Mouse (Mus musculus) forebrain, embryonic 15.5 days (tissue): ENCODE data around the gene Hist1h2bb. TPM values are rescaled to one million over a fixed set of nuclear protein-coding genes. Genes with fewer than 3 reads are reported as not detected.
"Not testable (repeated sequence)": the region's sequence is repeated elsewhere in the genome, so short reads cannot be mapped to it uniquely, and the experiment has no call there.

ENCODE experiments used
- ATAC-seq: fragments of 200-750 bp; cut with Nextera tagmentation; replicated peaks from 2 replicates; pipeline ENCODE4 v1.8.0; 2017; ENCODE audit warnings: mild to moderate bottlenecking, moderate TSS enrichment, moderate library complexity
- H3K27ac ChIP-seq: fragments of 300-500 bp; sonication (generic); replicated peaks from 2 replicates; pipeline ENCODE4 v1.5.1; 2015; ENCODE audit warnings: mild to moderate bottlenecking, inconsistent platforms
- H3K27me3 ChIP-seq: fragments of 300-500 bp; sonication (generic); 2 replicates; pipeline ENCODE4 v1.6.1; 2015; ENCODE audit warnings: inconsistent platforms
- H3K36me3 ChIP-seq: fragments of 300-500 bp; sonication (generic); 2 replicates; pipeline ENCODE4 v1.6.1; 2015; ENCODE audit warnings: mild to moderate bottlenecking, inconsistent platforms
- H3K4me1 ChIP-seq: fragments of 300-500 bp; sonication (generic); 2 replicates; pipeline ENCODE4 v1.6.1; 2015; ENCODE audit warnings: inconsistent platforms
- H3K4me2 ChIP-seq: fragments of 300-500 bp; sonication (generic); replicated peaks from 2 replicates; pipeline ENCODE4 v1.6.1; 2015; ENCODE audit warnings: mild to moderate bottlenecking, inconsistent platforms
- H3K4me3 ChIP-seq: fragments of 300-500 bp; sonication (generic); 2 replicates; pipeline ENCODE4 v1.5.1; 2015; ENCODE audit warnings: mild to moderate bottlenecking, inconsistent platforms
- H3K9ac ChIP-seq: fragments of 300-500 bp; sonication (generic); replicated peaks from 2 replicates; pipeline ENCODE4 v1.6.1; 2015; ENCODE audit warnings: mild to moderate bottlenecking, inconsistent platforms
- H3K9me3 ChIP-seq: fragments of 300-500 bp; sonication (generic); 2 replicates; pipeline ENCODE4 v1.6.1; 2016; ENCODE audit warnings: inconsistent platforms
- WGBS: fragments of 180-500 bp; shearing (Covaris S2); methylation state at CpG from one replicate; pipeline ENCODE4 v1.1.7; 2015; ENCODE audit warnings: mixed read lengths; 5-methylcytosine and 5-hydroxymethylcytosine counted together
- polyA plus RNA-seq: library from polyadenylated mRNA; unstranded; fragments of >200 nt; fragmentation: Nextera tagmentation; extraction: Ambion mirVana; gene quantifications from 2 replicates; pipeline ENCODE4 v1.2.1, GENCODE M21; 2015

The Hist1h2bb gene
- 1.8 and 2.0 TPM in 2 replicates for polyA plus RNA-seq

- peak within 1 kb of the TSS; percentile 80 for H3K4me2 ChIP-seq
- H3K9ac ChIP-seq: peak within 1 kb of the TSS; percentile 60
- WGBS: under 1% methylated on average over 42 of the region's 58 CpGs
- peak; percentile 95 for ATAC-seq
- peak within 1 kb of the TSS; percentile 51 for H3K4me3 ChIP-seq
- H3K4me1 ChIP-seq: peaks cover 30% of the 10 kb centered on the region
- not testable (repeated sequence) for H3K36me3 ChIP-seq, H3K9me3 ChIP-seq, H3K27me3 ChIP-seq
- H3K27ac ChIP-seq: peak within 1 kb of the TSS; percentile 99
These were observed at the start of gene Hist1h2bb for GRCm38 (mm10) chr13:23746201-23747080. TSS of gene Hist1h2bb (plus strand) at chr13:23746734.

GRCm38 (mm10) chr13:23697491-23698299 lies 48.8 kb upstream of the Hist1h2bb start:
- Histone ChIP-seq H3K4me2 (peak overlapping the region; percentile 84), H3K9ac (peak overlapping the region; percentile 62), H3K27me3 (no peaks in the 10 kb centered on the region), H3K4me3 (peak overlapping the region; percentile 52), H3K9me3 (no peaks in the 10 kb centered on the region), H3K36me3 (no peaks in the 10 kb centered on the region), H3K27ac (peak overlapping the region; percentile 93), H3K4me1 (peaks cover 17% of the 10 kb centered on the region)
- peak; percentile 54 for ATAC-seq
- WGBS: under 1% methylated on average over 31 of the region's 32 CpGs

GRCm38 (mm10) chr13:23698300-23698693 lies 48.2 kb upstream of the Hist1h2bb start, which contains the start of gene Hist1h4c:
TSS of gene Hist1h4c (minus strand) at chr13:23698454.
- no peaks in the 10 kb centered on the region for H3K27me3 ChIP-seq
- WGBS: under 1% methylated on average over 22 of the region's 22 CpGs
- H3K27ac ChIP-seq: peak within 1 kb of the TSS; percentile 93
- peak within 1 kb of the TSS; percentile 84 for H3K4me2 ChIP-seq
- no peaks in the 10 kb centered on the region for H3K36me3 ChIP-seq
- peak within 1 kb of the TSS; percentile 52 for H3K4me3 ChIP-seq
- peaks cover 17% of the 10 kb centered on the region for H3K4me1 ChIP-seq
- peak; percentile 97 for ATAC-seq
- peak within 1 kb of the TSS; percentile 62 for H3K9ac ChIP-seq
- H3K9me3 ChIP-seq: no peaks in the 10 kb centered on the region

- H3K9me3 ChIP-seq: no peaks in the 10 kb centered on the region
- peak overlapping the region; percentile 93 for H3K27ac ChIP-seq
- ATAC-seq: no peak
- H3K4me1 ChIP-seq: peaks cover 17% of the 10 kb centered on the region
- WGBS: 42% methylated on average over 6 of the region's 6 CpGs
- H3K4me2 ChIP-seq: peak overlapping the region; percentile 84
- peak overlapping the region; percentile 52; the same call in 1 of the 2 replicates for H3K4me3 ChIP-seq
- no peak overlapping the region for H3K9ac ChIP-seq
- H3K36me3 ChIP-seq: no peaks in the 10 kb centered on the region
- H3K27me3 ChIP-seq: no peaks in the 10 kb centered on the region
These were observed 47.5 kb upstream of the Hist1h2bb start for GRCm38 (mm10) chr13:23698996-23699395.

- H3K27ac ChIP-seq: no peak overlapping the region
- ATAC-seq: no peak
- H3K4me1 ChIP-seq: peaks cover 17% of the 10 kb centered on the region
- H3K36me3 ChIP-seq: no peaks in the 10 kb centered on the region
- H3K9ac ChIP-seq: no peak overlapping the region
- H3K4me3 ChIP-seq: no peak overlapping the region
- H3K9me3 ChIP-seq: no peaks in the 10 kb centered on the region
- no peak overlapping the region for H3K4me2 ChIP-seq
- WGBS: 66% methylated on average over 3 of the region's 3 CpGs
- H3K27me3 ChIP-seq: no peaks in the 10 kb centered on the region
These were observed 46.8 kb upstream of the Hist1h2bb start for GRCm38 (mm10) chr13:23699767-23700166.

- Histone ChIP-seq H3K9me3 (no peaks in the 10 kb centered on the region), H3K9ac (no peak overlapping the region), H3K27ac (no peak overlapping the region), H3K36me3 (no peaks in the 10 kb centered on the region), H3K4me1 (peaks cover 17% of the 10 kb centered on the region), H3K4me2 (no peak overlapping the region), H3K4me3 (no peak overlapping the region), H3K27me3 (no peaks in the 10 kb centered on the region)
- 32% methylated on average over 8 of the region's 8 CpGs for WGBS
- peak; percentile 39; the same call in 1 of the 2 replicates for ATAC-seq
These were observed 45.6 kb upstream of the Hist1h2bb start for GRCm38 (mm10) chr13:23700786-23701520.

GRCm38 (mm10) chr13:23702220-23702619 lies 44.3 kb upstream of the Hist1h2bb start:
- Histone ChIP-seq H3K4me3 (no peak overlapping the region), H3K27me3 (no peaks in the 10 kb centered on the region), H3K9ac (no peak overlapping the region), H3K4me1 (peaks cover 14% of the 10 kb centered on the region), H3K9me3 (no peaks in the 10 kb centered on the region), H3K27ac (no peak overlapping the region), H3K36me3 (no peaks in the 10 kb centered on the region), H3K4me2 (no peak overlapping the region)
- 85% methylated on average over 4 of the region's 4 CpGs for WGBS
- no peak for ATAC-seq

- not testable (repeated sequence) for H3K4me1 ChIP-seq, H3K9ac ChIP-seq, H3K4me2 ChIP-seq, H3K27me3 ChIP-seq, H3K36me3 ChIP-seq, H3K4me3 ChIP-seq, ATAC-seq, H3K9me3 ChIP-seq, H3K27ac ChIP-seq
- 90% methylated on average over 2 of the region's 2 CpGs for WGBS
These were observed 43.7 kb upstream of the Hist1h2bb start for GRCm38 (mm10) chr13:23702801-23703200.

GRCm38 (mm10) chr13:23705751-23706356 lies 40.7 kb upstream of the Hist1h2bb start:
- WGBS: 95% methylated on average over 7 of the region's 7 CpGs
- H3K36me3 ChIP-seq: no peaks in the 10 kb centered on the region
- H3K9ac ChIP-seq: no peak overlapping the region
- H3K4me3 ChIP-seq: no peak overlapping the region
- no peak overlapping the region for H3K27ac ChIP-seq
- H3K4me2 ChIP-seq: no peak overlapping the region
- peaks cover 16% of the 10 kb centered on the region for H3K4me1 ChIP-seq
- H3K9me3 ChIP-seq: no peaks in the 10 kb centered on the region
- ATAC-seq: no peak
- no peaks in the 10 kb centered on the region; the same call in 1 of the 2 replicates for H3K27me3 ChIP-seq

- no peak for ATAC-seq
- WGBS: 94% methylated on average over 12 of the region's 12 CpGs
- no peak overlapping the region for H3K27ac ChIP-seq
- no peak overlapping the region for H3K9ac ChIP-seq
- H3K27me3 ChIP-seq: no peaks in the 10 kb centered on the region; the same call in 1 of the 2 replicates
- no peak overlapping the region for H3K4me2 ChIP-seq
- H3K9me3 ChIP-seq: no peaks in the 10 kb centered on the region
- H3K4me1 ChIP-seq: peaks cover 16% of the 10 kb centered on the region
- H3K4me3 ChIP-seq: no peak overlapping the region
- H3K36me3 ChIP-seq: no peaks in the 10 kb centered on the region
These were observed 39.8 kb upstream of the Hist1h2bb start for GRCm38 (mm10) chr13:23706771-23707170.

- ATAC-seq: no peak
- 87% methylated on average over 4 of the region's 4 CpGs for WGBS
- H3K27ac ChIP-seq: no peak overlapping the region
- no peak overlapping the region for H3K4me3 ChIP-seq
- no peaks in the 10 kb centered on the region for H3K36me3 ChIP-seq
- no peak overlapping the region for H3K4me2 ChIP-seq
- H3K9me3 ChIP-seq: no peaks in the 10 kb centered on the region
- H3K9ac ChIP-seq: no peak overlapping the region
- peaks cover 16% of the 10 kb centered on the region for H3K4me1 ChIP-seq
- H3K27me3 ChIP-seq: no peaks in the 10 kb centered on the region; the same call in 1 of the 2 replicates
These were observed 38.5 kb upstream of the Hist1h2bb start for GRCm38 (mm10) chr13:23708041-23708440.
